Mouse (Mus musculus) liver (tissue): ENCODE data around the gene Gucy2f.
"Not testable (repeated sequence)": the region's sequence is repeated elsewhere in the genome, so short reads cannot be mapped to it uniquely, and the experiment has no call there.

ENCODE experiments used
- DNase-seq: peaks from one replicate; pipeline ENCODE4 v3.0.0-alpha.2; 2020; ENCODE audit warnings: mixed read lengths

Gene Gucy2f

GRCm38 (mm10) chrX:142196831-142197230, at the start of gene Gucy2f:
Gene Gucy2f, minus strand, starts transcription at chrX:142196931.
- DNase-seq: no peak

GRCm38 (mm10) chrX:142245682-142246327, 49.1 kb upstream of the Gucy2f start:
- DNase-seq: no peak

GRCm38 (mm10) chrX:142237101-142237500, 40.4 kb upstream of the Gucy2f start:
- no peak for DNase-seq

GRCm38 (mm10) chrX:142236146-142236545, 39.4 kb upstream of the Gucy2f start:
- DNase-seq: not testable (repeated sequence)

- DNase-seq: no peak
Observed at GRCm38 (mm10) chrX:142228769-142229158, 32.0 kb upstream of the Gucy2f start.

GRCm38 (mm10) chrX:142228055-142228768, 31.5 kb upstream of the Gucy2f start:
- DNase-seq: peak; percentile 81

GRCm38 (mm10) chrX:142227398-142228054, 30.8 kb upstream of the Gucy2f start:
- DNase-seq: peak; percentile 72

GRCm38 (mm10) chrX:142226542-142226941, 29.8 kb upstream of the Gucy2f start, which contains the start of gene Nxt2:
Gene Nxt2, plus strand, starts transcription at chrX:142226770.
- no peak for DNase-seq

- DNase-seq: no peak
Observed at GRCm38 (mm10) chrX:142200295-142200694, 3.6 kb upstream of the Gucy2f start.

- DNase-seq: no peak
Observed at GRCm38 (mm10) chrX:142195551-142195950, 1.2 kb downstream of the Gucy2f start.

GRCm38 (mm10) chrX:142194420-142194819, 2.3 kb downstream of the Gucy2f start:
- no peak for DNase-seq

- no peak for DNase-seq
Observed at GRCm38 (mm10) chrX:142190355-142190754, 6.4 kb downstream of the Gucy2f start.

- peak; percentile 6 for DNase-seq
Observed at GRCm38 (mm10) chrX:142189023-142189703, 7.6 kb downstream of the Gucy2f start.

GRCm38 (mm10) chrX:142182026-142182425, 14.7 kb downstream of the Gucy2f start:
- DNase-seq: no peak

- no peak for DNase-seq
Observed at GRCm38 (mm10) chrX:142176981-142177380, 19.8 kb downstream of the Gucy2f start.

- no peak for DNase-seq
Observed at GRCm38 (mm10) chrX:142115779-142116178, 81.0 kb downstream of the Gucy2f start.

GRCm38 (mm10) chrX:142111236-142111635, 85.5 kb downstream of the Gucy2f start:
- DNase-seq: no peak

GRCm38 (mm10) chrX:142096904-142097303, 99.8 kb downstream of the Gucy2f start:
- DNase-seq: no peak

GRCm38 (mm10) chrX:142095579-142095978, 101.2 kb downstream of the Gucy2f start:
- DNase-seq: no peak

GRCm38 (mm10) chrX:142062585-142062984, 134.1 kb downstream of the Gucy2f start:
- no peak for DNase-seq
